Mouse (Mus musculus) gonadal fat pad, adult 2 months (tissue): ENCODE data around the gene Caly. TPM values are rescaled to one million over a fixed set of nuclear protein-coding genes. Genes with fewer than 3 reads are reported as not detected.

Source experiments
- DNase-seq: peaks from one replicate; pipeline ENCODE4 v3.0.0-alpha.2; 2012; ENCODE audit warnings: low read depth
- polyA plus RNA-seq: library from polyadenylated mRNA; depleted of rRNA; stranded (reverse); fragments of >200 nt; gene quantifications from 2 replicates; pipeline ENCODE4 v1.2.3, GENCODE M21; 2012

The Caly gene
- polyA plus RNA-seq, 1 experiment = 0.19 TPM

DNA sequence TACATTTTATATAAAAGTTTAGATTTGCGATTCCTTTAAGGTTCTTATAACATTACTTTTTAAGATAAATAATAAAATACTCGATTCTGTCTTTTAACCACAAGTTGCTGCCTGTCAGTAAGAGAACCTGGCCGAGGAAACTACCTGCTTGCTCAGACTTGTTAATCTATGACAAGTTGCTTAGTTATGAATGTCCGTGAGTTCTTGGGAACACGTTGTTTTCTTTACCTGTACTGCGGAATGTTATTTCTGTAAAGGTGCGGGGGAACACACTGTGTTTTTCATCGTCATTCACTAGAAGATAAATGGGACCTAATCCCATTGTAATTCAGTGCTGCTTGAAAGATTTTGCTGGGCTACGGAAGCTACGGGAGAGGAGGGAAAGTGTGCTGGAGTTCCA lies 8.3 kb upstream of the Caly start:
- peak; percentile 68 for DNase-seq

DNA sequence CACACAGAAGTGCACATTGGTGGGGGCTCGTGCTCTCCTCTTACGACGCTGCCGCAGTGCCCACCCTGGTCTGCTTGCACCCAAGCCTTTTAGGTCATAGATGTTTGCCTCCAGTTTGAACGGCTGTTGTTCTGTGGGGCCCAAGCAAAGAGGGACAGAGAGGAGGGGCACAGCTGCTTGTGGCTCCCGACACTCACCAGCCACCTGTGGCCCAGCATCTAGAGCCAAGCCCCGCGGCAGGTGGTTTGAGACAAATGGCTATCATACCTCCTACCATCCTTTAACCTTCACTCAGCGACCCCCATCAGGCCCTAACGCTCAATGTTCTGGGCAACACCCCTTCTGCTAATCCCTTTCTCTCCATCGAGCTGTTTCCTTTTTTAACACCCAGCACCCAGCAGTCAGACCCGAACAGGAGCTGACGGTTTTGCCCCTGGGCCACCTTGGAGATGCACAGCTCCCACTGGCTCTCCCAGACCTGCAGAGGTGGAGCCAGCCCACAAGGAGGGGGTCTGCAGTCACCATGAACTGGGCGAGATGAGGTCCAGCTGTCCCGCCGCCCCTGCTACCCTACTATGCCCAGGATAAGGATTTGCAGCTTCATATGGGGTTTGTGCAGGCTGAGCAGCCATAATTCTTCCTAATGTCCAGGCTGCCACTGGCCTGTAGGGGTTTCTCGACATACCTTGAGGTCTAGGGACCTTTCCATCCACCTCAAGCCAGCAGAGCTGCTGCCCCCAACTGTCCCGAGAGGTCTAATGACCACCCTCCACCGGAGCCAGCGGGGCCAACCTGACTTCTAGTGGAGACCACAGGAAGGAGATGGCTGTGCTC lies 723 bp downstream of the Caly start:
- DNase-seq = no peak

DNA sequence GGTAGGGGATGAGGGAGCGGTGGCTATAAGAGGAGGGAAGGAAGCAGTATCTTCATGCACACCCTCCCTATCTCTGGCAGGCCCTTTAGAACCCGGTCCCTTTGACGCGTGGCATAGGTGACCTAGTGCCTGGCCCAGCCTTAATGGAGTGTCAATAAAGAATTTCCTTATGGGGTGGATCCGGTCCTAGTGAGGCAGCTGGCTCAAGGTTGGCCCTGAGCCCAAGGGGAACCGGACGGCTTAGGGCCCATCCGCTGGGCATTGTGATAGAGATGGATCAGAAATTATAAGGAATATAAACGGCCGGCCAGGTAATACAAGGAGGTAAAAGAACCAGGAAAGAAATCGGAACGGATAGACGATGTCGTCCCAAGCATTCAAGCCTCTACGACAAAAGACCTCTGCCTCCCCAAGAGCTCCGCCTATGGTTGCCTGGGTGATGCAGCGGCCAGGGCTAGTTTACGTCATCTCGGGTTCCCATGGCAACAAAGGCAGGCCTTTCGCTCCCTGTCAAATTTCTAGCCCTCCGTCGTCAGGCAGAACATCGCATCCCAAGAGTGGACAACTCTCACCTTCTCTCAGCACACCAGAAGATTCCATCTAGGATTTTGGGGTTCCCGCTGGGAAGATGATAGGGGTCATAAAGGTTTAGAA lies 1.7 kb downstream of the Caly start:
- DNase-seq = no peak

DNA sequence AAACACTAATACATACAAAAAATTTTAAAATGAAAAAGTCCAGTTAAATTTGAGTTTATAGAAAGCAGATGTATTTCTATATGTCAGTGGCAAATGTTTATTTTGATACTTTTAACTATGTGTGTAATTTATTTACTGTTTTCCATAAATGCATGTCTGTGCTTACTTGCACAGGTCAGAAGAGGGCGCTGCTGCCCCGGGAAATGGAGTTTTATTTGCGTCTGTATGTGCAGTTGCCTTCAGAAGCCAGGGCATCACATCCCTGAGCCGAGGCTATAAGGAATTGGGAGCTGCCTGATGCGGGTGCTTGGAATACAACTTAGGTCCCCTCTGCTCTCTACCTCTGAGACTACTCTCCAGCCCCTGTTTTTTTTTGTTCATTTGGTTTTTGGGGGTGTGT lies 3.6 kb downstream of the Caly start:
- DNase-seq = no peak

DNA sequence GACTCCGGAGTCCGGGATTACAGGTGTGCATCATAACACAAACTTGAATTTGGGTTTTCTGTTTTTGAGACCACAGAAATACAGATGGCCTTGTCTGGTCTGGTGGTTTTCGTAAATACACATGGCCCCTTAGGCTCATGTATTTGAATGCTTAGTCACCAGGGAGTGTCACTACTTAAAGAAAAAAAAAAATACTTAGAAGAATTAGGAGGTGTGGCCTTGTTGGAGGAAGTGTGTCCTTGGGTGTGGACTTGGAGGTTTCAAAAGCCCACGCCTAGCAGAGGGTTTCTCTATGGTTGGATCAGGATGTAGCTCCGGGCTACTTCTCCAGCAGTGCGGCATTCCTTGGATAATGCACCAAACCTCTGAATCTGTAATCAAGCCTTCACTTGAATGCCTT lies 4.7 kb downstream of the Caly start:
- DNase-seq = no peak

DNA sequence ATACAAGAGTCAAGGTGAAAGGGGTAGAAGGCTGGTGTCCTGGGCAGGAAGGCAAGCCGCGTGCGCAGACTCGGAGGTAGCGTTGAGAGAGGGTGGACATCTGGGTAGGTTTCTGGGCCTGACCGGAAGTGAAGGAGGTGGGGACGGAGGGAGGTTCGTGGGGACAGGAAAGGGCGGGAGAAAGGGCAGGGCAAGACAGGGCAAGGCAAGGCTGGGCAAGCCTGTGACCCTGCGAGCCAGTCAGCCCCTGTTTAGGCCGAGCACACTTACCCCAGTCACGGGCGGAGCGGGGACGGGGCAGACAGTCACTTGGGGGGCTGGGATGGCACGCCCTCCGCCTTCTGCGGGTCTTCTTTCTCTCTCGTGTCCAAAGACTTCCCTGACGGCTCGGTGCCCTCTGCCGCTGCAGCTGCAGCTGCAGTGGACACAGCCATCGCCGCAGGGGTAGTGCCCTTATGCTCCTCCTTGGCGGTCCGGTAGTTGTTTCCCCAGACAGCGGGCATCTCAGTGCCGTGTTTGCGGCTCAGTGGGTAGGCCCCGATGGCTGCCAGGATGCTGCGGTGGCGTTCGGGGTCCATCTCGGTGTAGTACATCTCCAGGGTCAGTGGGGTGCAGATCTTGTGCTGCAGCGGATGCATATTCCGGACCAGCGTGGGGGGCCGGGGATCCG lies 12.2 kb downstream of the Caly start:
- no peak for DNase-seq

DNA sequence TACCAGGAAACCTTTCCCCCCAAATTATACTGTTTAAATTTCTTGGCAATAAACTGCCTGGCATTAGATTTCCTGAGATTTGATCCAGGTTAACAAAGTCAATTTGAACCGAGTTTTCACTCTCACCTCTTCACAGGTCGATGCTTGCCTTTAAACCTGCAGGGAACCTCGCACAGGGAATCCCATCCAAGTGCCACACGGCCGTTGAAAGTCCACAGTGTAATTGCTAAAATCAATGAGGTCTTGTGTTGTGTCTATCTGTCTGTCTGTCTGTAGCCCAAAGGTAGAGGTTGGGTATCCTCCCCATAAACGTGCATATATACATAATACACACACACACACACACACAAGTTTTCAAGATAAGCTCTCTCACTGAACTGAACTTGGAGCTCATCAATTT lies 15.0 kb downstream of the Caly start:
- no peak for DNase-seq

DNA sequence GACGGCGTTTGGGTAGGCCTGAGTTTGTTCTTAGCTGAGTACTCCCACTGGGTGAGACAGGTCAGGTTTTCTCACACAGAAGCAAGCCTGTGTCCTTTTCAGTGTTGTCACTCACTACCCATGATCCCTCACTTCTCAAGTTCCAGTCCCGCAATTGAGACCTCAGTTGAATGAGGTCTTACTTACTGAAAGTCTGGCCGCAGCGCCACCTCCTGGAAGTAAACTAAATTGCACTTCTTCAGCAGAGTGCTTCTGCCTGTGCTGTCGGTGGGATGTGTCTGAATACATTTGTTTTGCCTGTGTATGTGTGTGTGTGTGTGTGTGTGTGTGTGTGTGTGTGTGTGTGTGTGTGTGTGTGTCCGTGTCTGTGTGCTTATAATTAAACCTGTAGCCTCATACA lies 19.3 kb downstream of the Caly start:
- DNase-seq = no peak

DNA sequence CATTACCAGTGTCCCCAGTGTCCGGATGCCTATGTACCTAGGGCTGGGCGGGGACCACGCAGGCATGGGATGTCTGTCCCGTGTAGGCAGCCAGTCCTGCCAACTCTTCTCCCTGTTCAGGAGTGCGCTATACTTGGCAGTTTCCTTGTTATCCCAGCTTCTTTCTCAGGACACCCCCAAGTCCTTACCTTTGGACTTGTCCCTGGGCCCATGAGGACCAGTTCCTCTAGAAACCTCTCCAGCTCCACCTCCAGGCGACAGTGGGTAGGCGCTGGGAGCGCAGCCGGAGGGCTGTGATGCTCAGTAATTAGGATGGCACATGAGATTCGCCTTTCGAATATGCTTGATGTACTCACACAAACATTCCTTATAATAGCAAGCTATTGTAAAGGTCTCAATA lies 20.0 kb downstream of the Caly start:
- no peak for DNase-seq

DNA sequence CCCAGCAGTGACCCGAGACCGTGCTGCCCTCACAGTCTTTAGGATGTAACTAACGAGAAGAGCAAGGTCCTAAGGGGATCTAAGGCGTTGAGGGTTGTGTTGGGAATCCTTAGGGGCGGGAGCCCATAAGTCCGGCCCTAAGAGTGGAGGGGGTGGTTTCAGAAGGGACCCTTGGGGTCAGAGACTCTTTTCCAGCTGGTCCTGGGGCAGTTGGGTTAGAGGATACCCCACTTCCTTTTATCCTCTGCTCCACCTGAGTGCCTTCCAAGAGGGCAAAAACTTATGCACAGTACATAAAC lies 20.6 kb downstream of the Caly start:
- no peak for DNase-seq

DNA sequence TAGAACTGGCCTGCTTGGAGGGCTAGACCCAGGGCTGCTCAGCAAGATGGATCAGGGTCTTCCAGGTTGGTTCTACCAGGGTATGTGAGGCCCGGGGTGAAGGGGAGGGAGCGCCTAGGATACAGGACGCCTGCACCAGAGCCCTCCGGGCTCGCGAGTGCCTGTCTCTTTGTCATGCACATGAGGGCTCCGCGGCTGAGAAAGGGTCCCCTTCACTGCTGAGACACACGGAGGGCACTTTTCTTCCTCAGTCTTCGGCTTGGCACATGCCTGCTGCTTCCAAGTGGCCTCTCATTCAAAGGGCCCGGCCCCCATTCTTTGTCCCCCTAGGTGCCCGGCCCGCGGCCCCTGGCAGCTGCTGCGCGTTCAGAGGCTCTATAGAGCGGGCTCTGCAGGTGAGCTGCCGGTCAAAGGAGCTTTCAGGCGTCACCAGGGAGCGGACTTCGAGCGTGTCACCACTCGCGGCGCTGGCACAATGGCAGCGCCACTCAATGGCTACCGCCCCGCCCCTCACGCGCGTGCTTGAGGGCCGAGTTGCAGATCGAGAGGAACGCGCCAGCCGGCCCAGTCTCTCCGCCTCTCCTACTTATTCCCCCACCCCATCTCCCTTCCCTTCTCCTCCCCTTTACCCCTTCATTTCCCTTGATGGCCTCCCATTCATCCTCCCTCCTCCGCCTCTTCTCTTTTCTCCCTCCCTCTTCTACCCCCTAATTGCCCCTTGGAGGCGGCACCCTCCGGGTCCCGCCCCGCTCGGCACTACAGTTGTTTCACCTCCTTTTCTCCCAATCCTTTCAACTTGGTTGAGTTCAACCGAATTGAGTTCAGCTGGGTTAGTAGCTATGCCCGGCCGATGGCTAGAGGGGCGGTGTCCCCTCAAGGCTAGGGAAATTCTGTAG lies 21.2 kb downstream of the Caly start:
- no peak for DNase-seq

DNA sequence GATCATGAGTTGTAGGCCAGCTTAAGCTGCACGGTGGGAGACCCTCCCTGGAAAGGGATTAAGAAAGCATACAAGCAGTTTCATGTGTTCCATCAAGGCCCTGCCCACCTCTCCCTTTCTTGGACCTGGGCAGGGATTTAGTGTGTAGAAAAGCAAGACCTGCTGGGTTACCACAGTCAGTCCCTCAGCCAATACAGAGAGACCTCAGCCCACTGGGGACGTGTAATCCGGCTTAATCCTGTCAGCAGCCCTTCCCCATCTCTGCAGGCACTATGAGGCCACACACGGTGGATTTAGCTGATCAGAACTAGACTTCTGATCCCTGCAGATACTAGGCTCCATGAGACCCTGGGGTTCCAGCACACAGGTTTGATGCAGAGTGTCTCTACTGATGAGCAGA lies 22.7 kb downstream of the Caly start:
- DNase-seq = no peak

DNA sequence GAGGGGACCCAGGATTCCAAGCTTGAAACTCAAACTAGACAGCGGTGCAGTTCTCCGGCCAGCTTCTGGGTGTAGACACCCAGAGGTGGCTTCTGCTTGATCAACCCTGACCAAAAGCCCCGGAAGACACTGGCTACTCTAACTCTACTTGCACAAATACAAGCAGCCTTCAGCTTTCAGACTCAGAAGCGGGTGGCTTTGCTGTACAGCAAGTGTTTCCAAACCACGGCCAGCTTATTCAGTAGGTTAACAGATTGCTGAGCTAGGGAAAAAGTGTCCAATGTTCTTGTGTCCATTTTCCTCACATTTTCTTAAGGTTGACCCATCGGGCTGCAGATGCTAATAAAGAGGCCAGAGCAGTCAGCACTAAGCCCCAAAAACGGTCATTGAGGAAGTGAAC lies 23.8 kb downstream of the Caly start:
- DNase-seq = no peak

DNA sequence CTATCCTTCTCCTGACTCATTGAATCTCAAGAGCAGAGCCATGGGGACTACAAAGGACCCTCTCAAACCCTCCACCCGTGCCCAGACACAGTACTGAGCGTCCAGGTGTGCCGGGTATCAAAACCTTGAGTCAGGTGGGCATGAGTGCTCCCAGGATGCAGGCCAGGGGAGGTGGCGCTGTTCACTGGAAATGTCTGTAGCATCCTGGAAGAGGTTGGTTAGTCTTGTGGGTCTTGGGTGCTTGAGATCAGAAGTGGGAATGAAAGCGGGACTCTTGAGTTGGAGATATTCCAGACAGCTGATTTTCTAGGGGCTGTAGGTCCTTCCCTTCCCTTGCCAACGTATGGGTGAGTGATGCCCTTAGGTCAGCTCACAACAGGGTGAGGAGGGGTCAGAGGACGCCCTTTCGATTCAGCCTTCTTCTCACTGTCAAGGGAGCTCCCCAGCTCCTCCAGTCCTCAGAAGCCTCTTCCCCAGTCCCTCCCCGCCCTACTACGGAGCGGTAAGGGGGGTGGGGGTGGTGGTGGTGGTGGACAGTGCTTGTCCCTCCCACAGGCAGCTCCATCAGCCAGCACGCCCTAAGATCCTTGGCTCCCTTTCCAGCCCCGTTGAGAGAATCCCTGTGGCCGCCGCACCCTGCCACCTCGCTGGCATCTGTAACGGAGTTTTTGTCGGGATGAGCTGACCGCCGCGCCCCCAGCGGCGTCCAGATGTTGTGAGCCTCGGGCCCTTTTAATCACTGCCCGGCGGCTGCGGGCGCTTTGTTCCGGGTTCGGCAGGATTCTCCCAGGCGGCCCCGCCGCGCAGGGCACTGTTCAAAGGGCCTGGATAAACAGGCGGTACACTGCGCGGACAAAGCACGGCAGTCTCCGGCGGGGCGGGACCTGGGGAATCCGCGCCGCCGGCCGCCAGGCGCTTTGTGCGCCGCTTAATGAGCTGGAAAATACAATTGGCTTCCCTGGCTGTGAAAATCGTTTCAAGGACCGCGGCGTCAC lies 24.6 kb downstream of the Caly start:
- no peak for DNase-seq

DNA sequence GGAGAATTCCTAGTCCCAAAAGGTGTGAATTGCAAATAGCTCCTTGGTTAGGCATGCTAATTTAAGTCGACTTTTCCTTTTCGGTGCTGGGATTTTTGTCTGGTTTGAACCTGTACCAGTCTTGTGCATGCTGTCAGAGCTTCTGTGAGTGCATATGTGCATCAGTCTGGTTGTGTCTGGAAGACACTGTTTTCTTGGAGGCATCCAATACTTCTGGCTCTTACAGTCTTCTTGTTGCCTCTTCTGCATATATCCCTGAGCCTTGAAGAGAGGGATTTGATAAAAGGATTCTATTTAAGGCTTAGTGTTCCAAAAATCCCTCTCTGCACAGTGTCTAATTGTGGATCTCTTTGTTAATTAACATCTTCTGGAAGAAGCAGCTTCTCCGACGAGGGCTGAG lies 28.2 kb downstream of the Caly start:
- no peak for DNase-seq

DNA sequence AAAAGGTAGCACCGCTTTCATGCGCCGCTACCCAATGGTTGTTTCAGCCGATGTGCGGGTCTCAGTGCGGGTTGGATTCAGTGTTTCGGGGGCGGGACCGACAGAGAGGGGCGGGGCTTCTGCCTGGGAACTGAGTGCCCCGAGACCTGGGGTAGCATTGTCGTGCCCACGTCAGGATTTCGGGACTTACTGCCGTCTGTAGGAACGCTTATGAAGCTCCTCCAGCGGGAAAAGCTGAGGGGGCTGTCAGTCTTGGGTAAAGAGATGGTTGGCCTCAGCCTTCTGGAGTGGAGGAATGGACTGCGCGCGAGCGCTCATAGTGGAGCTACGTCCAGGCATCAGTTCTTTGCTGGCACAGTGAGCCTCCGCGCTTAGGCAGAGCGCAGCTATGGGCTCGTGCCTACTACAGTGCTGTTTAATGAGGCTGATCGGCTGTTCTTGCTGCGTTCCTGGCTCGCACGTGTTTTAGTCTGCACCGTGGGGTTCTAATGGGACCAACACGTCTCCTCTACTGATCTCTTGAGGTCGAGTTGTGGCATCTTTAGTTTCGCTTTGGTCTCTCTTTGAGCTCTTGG lies 33.1 kb downstream of the Caly start:
- no peak for DNase-seq

DNA sequence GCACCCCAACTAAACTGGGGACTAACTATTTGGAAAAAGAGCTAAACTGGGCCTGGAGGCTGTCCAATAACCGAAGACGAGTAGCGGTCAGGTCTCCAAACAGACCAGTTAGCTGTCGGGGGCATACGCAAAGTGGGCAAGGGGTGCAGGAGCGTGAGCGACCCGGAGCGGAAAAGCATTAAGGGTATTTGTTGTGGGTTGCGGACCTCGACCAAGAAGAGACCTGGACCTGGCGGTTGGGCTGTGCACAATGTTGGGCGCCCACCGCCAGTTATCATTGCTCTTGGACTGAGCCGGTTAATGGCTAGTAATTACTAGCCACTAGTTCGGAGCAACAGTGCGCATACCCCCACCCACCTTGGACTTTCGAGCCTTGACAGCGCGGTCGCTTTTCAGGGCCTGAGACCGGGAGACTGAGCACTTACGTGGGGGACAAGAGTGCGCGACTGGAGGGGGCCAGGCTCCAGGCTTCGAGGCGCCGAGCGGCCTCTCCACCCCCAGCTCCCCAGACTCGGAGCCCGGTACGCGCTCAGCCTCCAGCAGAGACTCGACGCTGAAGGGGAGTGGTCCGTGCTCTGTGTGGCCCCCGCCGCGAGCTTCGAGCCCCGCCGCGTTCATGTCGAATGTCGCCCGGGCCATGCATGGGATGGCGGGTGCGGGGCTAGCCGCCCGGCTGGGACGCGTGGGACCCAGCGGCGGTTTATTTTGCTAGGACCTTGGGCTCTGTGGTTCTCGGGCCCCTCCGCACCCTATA lies 33.8 kb downstream of the Caly start, which contains the start of gene Msx3:
Gene Msx3, minus strand, starts transcription at position 729 of the 754 bp plus-strand sequence.
- DNase-seq = no peak

DNA sequence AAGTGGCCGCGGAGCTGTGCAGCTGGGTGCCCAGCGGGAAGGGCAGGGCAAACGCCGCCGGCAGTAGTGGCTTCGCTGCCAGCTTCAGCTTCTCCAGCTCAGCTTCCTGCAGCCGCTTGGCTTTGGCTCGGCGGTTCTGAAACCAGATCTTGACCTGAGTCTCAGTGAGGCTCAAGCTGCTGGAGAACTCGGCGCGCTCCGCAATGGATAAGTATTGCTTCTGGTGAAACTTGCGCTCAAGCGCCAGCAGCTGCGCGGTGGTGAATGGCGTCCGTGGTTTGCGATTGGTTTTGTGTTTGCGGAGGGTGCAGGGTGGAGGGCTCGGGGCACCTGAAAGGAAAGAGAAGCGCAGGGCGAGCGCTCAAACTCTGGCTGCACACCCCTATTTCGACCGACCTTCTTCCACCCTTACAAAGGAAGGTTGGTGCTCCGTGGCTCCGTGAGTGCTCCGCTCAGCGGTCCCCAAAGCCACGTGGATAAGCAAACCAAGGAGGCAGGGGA lies 34.5 kb downstream of the Caly start:
- DNase-seq = no peak

DNA sequence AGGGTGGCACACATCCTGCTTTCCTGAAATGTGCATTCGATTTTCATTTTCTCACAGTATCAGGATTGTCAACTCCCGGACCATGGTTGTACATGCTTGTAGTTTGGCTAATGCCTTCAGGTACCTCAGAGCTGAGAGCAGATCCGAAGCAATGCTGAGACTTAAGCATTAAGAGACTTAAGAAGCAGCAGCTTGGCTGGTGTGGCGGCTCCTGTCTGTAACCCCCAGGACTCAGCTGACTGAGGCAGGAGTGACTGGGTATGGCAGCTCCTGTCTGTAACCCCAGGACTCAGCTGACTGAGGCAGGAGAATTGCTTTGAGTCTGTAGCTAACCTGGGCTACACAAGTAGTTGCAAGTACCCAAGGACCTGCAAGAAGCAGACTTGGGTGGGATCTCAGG lies 36.8 kb downstream of the Caly start:
- DNase-seq = no peak

DNA sequence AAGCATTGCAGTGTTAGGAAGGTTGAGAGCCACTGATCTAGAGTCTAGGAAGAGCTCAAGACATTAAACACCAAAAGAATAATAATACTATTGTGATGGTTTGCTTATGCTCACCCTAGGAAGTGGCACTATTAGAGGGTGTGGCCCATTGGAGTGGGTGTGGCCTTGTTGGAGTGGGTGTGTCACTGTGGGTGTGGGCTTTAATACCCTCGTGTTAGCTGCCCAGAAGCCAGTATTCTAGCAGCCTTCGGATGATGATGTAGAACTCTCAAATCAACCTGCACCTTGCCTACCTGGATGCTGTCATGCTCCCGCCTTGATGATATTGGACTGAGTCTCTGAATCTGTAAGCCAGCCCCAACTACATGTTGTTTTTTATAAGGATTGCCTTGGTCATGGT lies 39.6 kb downstream of the Caly start:
- DNase-seq = no peak
